Mouse (Mus musculus) v-Abl transformed pro-B cells (cell line): ENCODE results near the gene Grm4.

ENCODE experiments used
- in situ Hi-C, 2 experiments: fragments of 400-800 bp; cut with MboI; formaldehyde crosslinking; loops; one replicate each; pipeline ENCODE4 v1.15.1; 2025; ENCODE audit not compliant: unreplicated experiment in 2 of 2

The Grm4 gene

DNA sequence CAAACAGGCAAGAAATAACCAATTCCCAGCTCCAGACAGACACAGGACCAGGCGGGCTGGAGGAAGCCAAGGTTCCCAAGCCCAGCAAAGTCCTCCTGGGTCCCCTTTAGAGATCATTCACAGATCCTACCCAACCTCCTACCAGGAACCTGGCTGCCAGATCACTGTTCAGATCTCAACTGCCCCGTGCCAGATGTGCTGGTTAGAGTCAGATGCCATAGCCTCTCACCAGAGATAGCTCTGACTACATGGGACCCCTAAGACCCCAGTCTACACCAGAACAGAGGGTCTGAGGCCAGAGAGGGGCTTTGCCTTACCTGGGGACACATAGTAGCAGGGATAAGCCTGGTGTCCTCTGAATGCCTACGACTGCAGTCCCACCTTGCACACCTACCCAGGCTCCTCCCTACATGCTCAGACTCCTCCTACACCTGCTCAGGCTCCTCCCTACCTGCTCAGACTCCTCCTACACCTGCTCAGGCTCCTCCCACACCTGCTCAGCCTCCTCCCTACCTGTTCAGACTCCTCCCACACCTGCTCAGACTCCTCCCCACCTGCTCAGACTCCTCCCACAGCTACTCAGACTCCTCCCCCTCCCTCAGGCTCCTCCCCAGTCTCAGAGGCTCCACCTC lies 63.2 kb downstream of the Grm4 start:
- in situ Hi-C loops: no loop called here

DNA sequence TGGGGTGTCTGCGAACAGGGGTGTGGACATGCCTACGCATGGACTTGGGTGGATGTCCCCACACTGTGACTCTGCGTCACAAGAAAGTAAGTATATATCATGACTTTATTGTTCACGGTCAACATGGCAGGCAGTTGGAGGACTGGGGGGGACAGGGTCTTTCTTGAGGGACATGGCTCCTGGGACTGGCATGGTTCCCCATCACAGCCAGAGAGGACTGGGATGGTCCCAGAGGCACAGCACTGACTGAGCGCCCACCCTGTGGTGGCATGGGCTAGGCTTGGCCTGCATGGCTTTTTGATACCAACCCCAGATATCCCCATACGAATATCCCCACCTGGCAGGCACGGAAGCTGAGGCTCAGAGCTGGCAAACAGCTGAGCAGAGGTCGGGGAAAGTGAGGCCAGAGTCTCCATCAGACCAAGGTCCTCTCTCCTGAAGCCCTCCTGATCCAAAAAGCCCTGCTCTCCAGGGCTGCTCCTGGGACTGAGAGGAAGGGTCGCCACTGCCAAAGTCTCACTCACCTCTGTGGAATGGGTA lies 64.1 kb downstream of the Grm4 start:
- in situ Hi-C loops: no loop called here

DNA sequence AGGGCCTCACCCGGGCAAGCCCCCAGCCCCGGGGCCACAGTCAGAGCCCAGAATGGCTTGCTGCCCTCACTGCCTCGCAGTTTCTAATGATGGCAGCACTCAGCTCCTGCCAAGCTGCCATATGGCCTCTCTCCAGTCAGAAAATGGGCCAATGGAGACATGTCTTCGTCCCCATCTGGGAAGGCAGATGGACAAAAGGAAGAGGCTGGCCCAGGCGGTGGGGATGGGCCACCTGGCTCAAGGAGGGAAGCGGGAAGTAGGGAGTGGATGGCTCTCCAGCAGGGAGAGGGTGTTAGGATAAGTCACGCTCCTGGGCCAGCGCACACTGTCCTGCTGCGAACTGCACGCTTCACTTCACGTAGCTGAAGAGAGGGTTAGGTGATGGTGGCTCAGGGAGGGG lies 64.8 kb downstream of the Grm4 start:
- in situ Hi-C loops: no loop called here

DNA sequence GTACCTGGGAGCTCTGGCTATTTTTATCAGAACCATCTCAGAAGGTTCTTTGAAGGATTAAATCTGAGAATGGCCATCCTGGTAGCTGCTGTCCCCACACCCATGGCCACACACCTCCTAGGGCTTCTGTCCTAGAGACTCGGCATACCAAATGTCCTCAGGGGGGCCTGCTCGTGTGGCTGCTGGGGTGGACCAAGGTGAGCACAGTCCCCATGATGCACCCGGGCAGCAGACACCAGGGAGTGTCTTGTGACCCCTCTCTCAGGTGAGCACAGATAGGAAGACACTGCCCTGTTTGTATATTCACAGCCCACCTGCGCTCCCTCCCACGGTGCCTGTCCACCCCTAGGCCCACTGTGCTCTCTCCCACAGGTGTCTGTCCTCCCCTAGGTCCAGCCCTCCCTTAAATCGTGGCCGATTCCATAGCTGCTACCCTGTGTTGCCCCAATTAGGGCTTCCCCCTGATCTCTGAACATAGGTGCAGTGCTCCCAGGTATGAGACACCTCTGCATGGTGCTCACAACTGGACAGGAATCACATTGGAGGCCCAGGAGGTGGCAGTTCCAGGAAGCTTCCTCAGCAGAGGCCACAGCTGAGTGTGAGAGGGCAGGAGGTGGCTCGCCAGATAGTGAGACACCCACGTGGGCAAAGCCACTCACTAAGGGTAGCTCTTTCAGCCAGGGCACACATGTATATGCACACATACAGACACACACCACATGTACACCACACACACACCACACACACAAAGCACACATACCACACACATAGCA lies 66.0 kb downstream of the Grm4 start:
- in situ Hi-C loops: no loop called here

DNA sequence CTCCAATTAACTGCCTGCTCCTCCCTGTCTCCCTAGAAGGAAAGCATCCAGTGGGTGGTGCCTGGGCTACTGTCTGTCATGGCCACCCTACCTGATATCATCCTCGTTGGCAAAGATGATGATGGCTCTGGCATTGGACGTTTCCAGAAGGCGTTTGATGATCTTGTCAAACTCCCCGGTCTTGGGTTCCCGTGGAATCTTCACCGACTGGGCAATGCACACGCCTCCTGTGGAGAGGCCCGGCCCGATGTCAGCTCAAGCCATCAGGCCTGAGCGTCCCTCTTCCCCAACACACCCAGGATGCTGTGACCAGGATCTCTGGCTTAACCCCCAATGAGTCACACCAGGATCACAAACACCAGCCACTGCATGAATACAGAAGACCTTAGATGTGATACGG lies 66.8 kb downstream of the Grm4 start:
- in situ Hi-C loops: no loop called here

DNA sequence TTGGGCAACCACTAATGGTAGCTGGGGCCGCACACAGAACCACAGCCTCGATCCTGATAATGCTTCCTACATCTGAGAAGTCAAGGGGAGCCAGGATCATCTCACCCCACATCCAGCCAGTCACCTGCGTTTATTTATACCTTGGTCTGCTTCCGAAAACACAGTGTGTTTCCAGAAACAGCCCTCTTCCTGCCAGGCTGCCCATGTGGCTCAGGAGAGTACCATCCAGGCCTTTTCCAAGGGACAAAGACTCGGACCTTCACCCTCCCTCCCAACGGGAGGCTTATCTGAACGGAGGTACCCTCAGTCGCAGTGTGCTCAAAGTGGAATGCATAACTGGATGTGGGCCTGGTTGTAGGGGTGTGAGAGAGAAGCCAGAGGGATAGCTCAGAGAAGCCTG lies 68.2 kb downstream of the Grm4 start:
- in situ Hi-C loops: no loop called here

DNA sequence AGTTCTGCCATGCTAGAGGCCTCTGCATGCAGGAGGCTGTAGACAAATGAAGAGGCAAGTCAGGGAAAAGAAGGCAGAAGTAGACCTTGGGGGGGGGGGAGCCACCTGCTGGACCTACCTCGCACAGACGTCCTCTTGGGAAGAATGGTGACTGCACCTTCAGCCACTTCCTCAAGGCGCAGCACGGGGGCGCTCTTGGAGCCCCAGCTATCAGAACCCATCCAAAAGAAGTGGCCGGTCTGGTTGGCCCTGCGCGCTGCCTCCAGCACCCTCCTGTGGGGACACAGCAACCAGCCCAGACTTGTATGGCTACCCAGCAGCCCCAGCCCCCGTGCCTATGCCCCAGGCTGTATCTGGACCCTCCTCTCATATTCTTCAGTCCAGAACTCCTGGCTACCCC lies 69.4 kb downstream of the Grm4 start:
- in situ Hi-C loops: no loop called here

DNA sequence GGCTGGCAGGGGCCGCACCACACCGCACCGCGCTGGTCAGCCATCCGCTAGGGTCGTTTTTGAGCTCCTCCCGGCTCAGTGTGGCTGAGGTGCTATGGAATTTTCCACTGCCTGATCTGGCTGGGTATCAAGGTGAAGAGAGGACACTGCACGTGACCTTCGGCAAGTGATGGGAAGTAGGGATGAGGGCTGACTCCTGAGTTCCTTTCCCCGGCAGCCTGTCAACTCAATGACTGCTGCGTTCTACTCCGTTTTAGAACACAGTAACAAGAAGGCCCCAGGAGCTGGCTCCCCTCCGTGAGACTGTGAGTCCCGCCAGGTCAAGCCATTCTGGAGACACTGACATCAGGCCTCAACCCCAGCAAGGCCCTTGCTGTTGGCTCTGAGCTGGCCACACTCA lies 70.0 kb downstream of the Grm4 start:
- in situ Hi-C loops: no loop called here

DNA sequence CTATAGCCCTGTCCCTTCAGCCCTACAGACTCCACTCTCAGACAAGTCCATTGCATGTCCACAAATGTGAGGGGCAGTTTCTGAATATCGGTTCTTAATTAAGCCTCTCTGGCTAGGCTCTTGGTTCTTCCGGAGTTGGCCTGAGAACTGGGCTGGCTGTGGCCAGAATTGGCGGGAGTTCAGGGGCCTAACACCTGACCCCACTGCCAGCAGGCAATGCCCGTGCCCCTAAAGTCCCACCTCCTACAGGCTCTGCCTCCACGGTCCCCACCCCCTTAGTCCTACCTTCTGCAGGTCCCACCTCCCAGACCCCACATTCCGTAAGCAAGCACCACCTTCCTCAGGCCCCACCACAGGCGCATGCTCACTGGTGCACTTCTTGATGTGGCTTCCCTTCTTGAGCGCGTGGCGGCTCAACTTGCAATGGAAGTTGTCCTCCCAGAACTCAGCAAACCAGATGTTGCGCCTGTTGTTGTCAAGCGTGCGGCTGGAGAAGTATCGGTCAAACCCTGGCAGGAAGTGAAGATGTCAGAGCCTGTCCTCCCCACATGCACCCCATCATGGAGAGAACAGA lies 71.4 kb downstream of the Grm4 start:
- in situ Hi-C loops: no loop called here

DNA sequence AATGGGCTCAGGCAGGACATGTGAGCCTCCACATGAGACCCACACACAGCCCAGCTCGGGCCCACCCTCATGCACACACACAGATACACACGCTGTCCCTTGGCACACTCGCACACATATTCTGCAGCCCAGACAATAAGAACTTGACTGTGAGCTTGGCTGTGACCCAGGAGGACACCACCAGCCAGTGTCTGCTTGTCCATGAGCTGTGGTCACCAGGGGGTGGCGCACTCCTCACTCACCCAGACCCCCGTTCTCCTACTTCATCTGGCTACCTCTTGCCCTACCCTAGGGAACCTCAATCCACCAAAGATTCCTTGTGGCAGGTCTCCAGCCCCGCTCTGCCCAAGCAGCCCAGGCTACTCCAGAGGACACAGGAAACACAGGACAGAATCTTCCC lies 72.5 kb downstream of the Grm4 start:
- in situ Hi-C loops: no loop called here

DNA sequence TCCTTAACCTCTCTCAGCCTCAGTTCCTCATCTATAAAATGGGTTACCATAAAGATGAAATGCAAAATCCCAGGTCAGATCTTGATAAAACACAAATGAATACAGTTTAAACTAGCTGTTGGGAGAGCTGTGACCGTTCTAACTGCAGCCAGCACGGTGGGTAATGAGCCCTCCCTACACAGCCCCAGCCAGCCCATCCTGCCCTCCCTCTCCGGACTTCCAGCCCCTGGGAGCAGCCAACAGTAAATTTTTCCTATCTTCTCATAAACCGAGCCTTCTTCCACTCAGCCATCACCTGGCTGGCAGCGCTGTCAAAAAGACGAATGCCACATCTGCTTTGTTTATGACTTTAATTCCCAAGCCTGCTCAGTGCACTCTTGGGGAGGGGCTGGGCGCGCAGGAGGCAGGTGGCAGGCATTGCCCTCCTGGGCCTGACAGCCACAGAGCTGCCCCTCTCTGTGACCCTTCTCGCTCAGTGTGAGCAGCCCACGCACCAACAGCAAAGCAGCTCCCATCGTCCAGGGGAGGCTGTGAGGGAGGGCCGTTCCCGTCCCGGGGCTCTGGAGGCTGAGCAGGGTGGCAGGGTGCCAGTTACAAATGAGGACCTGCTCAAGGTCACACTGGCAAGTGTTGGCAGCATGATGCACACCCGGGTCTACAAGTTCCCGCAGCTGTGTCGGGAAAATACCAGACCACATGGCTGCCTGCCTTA lies 75.7 kb downstream of the Grm4 start:
- in situ Hi-C loops: no loop called here

DNA sequence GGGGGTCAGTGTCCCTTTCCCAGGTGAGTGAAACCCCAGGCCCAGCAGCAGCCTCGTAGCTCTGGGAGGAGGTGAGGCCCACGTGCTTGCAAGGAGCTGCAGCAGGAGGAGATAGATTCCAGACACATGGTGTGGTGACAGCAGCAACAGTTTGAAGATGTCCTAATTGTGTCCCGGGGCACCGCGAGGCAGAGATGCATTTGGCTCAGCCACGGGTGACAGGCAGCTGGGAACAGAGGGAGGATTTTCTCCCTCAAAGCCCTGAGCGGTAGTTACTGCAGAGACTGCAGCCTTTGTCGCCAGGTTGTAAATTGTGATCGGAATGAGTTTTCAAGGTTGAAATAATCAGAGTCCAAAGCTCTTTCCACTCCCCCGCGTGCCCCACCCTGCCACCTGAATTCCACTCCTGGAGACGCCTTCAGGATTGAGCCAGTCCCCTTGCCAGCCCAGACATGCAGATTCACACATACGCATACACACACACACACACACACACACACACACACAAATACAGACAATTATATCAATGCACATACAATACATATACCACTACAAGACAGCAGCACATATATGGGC lies 78.6 kb downstream of the Grm4 start:
- in situ Hi-C loops: no loop called here

DNA sequence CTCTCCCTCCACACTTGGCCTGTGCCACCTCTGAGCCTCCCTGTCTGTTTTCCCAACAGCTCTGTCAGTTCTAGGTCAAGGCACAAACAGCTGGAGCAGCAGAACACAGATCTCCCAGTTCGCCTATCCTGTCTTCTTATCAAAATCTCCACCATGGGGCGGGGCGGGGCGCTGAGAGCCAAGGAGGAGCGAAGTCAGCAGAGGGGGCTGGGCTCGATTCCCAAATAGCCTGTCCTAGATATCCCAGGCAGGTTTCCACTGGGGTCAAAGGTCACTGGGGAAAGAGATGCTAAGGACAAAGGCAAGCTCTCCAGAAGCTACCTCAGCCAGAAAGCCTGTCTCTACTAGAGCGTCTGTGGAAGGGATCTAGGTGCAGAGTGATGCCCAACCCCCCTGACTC lies 79.4 kb downstream of the Grm4 start:
- in situ Hi-C loops: no loop called here

DNA sequence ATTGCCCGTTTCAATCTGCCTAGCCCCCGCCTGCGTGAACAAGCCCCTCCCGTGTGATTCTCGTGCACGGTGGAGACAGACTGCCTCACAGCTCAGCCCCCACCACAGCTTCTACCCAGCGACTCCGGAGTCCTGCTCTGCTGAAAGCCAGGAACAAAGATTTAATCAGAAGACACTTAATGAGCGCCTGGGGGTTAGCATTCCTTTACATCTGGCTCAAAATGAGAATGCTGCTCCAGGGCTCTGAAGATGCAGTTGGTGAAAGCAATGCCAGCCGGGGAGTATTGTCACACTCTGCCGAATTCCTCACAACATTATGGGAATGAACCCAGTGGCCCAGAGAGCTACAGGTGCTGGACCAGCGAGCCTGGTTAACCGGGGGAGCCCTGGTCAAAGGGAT lies 85.4 kb downstream of the Grm4 start:
- in situ Hi-C loops: no loop called here

DNA sequence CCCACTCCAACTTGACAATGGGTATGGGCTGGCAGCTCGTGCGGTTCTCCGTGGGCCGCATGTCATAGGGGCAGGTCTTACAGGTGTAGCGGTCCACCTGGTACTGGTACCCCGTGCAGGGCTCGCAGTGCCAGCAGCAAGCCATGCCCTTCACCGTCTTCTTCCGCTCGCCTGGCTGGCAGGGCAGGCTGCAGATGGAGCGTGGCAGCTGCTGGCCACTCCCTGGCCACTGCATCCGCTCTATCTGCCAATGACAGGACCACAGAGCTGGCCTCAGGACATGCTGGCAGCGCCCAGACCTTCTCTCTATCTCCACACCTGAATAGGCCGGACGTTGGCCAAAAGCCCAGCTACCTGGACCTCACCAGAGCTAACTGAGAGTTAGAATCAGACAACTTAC lies 86.0 kb downstream of the Grm4 start:
- in situ Hi-C loops: no loop called here

DNA sequence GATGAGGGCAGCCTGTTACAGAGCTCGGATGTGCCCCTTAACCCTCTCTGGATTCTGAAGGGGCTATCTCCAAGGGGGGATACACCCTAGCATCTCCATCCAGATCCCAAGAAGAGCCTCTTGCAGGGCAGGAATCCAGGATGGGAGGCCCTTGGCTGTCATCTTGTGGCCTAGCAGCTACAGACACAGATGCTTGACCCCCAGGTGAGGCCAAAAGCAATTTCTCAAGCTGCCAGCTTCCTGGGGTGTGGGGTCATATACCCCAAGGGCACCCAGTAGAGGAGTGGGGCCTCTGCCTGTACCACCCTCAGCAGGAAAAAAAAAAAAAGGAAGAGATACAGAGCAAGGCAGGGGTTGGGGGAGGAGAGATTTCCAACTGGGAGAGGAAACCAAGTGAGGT lies 87.1 kb downstream of the Grm4 start:
- in situ Hi-C loops: no loop called here

DNA sequence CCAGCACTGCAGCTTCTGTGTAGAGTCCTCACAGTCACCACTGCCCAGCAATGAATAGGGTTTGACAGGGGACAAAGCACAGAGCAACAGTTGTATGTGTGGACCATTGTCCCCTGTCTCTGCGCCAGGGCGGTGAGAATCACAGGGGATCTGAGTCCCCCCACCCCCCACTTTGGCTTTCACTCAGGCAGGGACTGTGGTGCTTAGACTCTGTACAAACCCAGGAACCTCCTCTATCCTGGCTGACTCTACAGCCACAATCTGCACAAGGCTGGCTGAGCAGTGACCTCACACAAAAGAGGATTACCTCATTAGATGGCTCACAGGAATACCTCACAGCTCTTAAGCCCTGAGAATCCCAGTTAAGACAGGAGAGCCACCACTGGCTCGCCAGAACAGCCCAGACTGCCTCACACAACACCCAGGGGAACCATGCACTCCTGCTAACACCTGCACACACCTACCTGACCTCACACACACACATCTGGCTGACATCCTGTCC lies 88.0 kb downstream of the Grm4 start:
- in situ Hi-C loops: no loop called here

DNA sequence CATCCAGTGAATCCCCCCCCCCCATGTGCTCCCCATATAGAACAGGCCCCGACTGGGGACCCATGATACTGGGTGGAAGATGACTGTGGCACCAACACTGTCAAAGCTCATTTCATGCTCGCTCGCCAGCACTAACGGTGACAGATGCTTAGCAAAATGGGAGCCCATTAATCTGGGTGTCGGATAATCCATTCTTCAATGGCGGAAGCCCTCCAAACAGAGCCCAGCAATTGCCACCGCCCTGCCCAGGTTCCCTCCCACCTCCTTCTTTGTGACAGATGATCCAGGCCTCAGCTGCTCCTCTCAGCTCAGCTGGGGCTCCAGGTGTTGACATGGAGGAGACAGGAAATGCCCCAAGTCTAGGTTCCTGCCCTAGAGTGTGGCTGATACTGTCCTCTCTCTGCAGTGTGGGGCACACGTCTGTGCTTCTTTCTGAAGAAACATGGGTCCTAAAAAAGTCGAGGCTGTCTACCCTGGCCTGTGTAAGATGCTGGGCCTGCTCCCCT lies 89.0 kb downstream of the Grm4 start:
- in situ Hi-C loops: no loop called here

DNA sequence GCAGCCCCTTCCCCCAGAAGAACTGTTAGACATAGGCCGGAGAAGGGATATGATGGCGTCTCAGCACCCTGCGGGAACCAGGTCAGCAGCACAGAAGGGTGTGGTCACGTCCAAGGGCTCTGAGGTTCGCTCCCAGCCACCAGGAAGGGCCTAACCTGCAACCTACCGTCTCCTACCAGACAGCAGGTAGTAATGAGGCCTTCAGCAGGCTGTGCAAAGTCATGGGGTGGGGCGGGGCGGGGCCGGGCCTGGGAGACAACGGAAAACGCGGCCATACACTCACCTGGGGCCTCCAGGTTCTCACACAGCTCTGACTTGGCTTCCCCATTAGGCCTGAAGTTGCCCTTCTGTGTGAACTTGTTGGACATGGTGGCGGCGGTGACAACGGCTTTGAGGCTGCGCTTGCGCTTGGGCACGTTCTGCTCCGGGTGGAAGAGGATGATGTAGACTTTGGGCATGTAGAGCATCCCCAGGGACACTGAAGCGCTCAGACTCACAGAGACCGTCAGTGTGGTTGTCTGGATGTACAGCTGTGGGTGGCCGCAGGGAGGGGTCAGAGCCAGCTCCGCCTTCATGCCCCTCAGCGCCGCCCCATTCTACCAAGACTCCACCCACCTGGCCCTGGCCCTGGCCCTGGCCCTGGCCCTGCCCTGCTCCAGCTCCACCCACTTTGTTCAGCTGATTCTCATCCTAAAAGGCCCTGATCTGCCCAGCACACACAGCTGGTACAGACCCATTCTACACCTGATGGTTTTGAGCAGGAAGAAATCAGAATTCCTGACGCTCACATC lies 90.0 kb downstream of the Grm4 start:
- in situ Hi-C loops: no loop called here

DNA sequence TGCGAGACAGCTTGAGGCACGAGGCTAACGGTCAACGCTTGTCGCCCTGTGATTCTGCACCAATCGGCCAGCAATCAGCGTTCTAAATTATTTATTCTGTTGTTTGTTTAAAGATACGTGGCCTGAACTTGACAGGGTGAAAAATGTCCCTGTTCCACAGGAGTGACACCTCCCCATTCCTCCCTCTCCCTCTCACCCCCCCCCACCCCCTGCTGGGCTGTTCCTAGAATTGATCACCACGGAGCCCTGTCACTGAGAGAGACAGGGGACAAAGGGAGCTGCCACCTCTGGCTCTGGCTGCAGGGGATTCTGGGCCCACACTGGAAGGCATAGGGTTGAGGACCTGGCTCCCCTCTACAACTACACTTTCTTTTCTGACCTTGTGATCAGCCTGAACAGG lies 91.4 kb downstream of the Grm4 start:
- in situ Hi-C loops: no loop called here
